Mouse (Mus musculus): Measurements from ENCODE around the gene Atp6v0c. TPM values are rescaled to one million over a fixed set of nuclear protein-coding genes. Genes with fewer than 3 reads are reported as not detected.

Atp6v0c gene
- polyA plus RNA-seq, 1 experiment from 2014 or later, result 620 TPM

DNA sequence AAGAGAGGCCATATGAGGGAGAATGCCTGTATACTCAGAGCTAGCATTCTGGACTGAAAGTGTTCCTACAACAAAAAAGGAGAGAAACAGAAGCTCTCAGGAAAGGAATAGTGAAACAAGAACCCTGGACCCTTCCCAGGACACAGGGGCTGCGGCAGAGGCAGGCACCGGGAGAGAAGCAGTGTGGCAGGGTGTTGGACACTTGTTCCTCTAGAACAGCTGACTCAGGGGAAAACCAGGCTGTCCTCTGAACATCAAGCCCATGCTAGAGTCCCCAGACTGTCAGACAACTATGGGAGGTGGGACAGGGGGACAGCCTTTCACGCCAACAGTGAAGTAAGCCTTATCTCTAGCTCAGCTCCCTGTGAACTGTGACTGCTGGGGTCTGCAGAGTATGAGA lies 41.1 kb upstream of the Atp6v0c start:
- no peak for DNase-seq (ENCODE audit: low spot score)
- Histone ChIP-seq H3K36me3 (ENCODE audit: insufficient read depth, low read length) (peaks cover 5% of the 10 kb centered on the region; the same call in 1 of the 2 replicates), H3K9me3 (ENCODE audit: low read length) (no peaks in the 10 kb centered on the region), H3K4me2 (replicated peaks; ENCODE audit: low read depth, low read length) (no peak overlapping the region), H3K27ac (ENCODE audit: low read length) (no peak overlapping the region), H3K4me3 (ENCODE audit: low read depth, low read length) (no peak overlapping the region), H3K4me1 (ENCODE audit: insufficient read depth, low read depth, low read length) (peaks cover 30% of the 10 kb centered on the region), H3K9ac (replicated peaks; ENCODE audit: low read depth) (no peak overlapping the region), H3K27me3 (replicated peaks; ENCODE audit: insufficient read depth, low read length) (0 out of 2 replicates have a peak, but pooled peaks cover 11% of the 10 kb centered on the region)
- 77% methylated on average over 3 of the region's 3 CpGs for WGBS
- ATAC-seq, result no peak
- TF ChIP-seq EP300 (IDR thresholded peaks at IDR 0.05), result no peak
- TF ChIP-seq CTCF (IDR thresholded peaks at IDR 0.05), result no peak

DNA sequence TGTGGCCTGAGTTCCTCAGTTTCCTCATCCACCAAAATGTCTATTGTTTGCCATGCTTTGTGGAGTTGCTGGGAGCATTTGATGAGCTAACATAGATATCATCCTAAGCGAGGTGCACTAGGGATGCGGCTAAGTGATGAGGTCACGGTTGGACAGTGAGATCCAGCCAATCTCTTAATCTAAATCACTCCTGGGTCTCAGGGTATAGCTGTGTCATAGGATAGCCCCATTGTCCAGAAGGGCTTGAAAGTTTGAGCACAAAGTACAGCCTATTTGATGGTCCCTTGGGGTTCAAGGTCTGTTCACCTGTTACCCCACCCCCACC lies 40.4 kb upstream of the Atp6v0c start:
- Histone ChIP-seq H3K27ac (ENCODE audit: low read length) (no peak overlapping the region), H3K36me3 (ENCODE audit: insufficient read depth, low read length) (no peaks in the 10 kb centered on the region), H3K4me3 (ENCODE audit: low read depth, low read length) (no peak overlapping the region), H3K27me3 (replicated peaks; ENCODE audit: insufficient read depth, low read length) (0 out of 2 replicates have a peak, but pooled peaks cover 11% of the 10 kb centered on the region), H3K9ac (replicated peaks; ENCODE audit: low read depth) (no peak overlapping the region), H3K9me3 (ENCODE audit: low read length) (no peaks in the 10 kb centered on the region), H3K4me2 (replicated peaks; ENCODE audit: low read depth, low read length) (no peak overlapping the region), H3K4me1 (ENCODE audit: insufficient read depth, low read depth, low read length) (peaks cover 30% of the 10 kb centered on the region)
- no peak for DNase-seq (ENCODE audit: low spot score)
- TF ChIP-seq CTCF (IDR thresholded peaks at IDR 0.05) (no peak), EP300 (IDR thresholded peaks at IDR 0.05) (no peak)
- ATAC-seq, result no peak
- 66% methylated on average over 3 of the region's 3 CpGs for whole genome bisulfite sequencing

DNA sequence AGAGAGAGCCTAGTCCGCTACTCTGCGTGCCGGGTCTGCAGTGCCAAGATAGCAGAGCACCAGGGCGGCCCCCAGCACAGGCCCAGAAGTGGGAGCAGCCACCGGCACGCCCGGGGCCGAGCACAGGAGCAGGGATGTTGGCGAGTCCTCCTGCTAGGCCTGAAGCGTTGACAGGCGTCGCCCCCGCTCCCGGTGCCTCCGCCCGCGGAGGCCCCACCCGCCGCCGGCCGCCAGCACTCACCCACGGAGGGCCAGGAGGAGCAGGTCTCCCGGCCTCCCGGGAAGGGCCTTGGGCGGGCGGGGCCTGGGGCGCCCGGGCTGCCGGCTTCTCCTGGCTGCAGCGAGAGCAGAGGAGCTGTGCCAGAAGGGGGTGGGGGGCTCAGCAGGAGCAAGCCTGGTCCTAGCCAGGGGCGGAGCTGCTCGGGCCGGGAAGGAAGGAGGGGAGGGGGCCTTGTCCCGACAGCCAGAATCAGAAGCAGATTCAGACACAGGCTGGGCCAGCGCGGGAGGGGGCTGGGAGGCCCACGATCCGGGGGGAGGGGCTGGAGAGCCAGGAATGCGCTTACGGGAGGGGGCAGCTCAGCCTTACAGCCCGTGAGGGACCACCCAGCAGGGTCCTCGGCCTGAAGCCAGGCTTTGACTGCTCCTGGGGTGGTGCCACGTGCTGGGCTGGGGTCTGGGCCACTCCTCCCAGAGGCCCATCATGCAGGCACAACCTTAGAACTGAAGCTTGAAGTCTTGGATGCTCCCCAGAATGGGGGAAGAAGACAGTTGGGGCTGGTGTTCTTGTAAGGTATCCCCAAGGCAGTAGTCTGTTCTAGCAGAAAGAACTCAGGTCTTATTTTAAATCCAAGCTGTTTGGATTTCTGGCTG lies 39.8 kb upstream of the Atp6v0c start, which contains the start of gene Ntn3:
Ntn3 (minus strand) TSS at position 489 of the 873 bp plus-strand sequence.
- DNase-seq (ENCODE audit: low spot score) (peak; percentile 36), ATAC-seq (peak; percentile 7)
- Histone ChIP-seq H3K4me2 (replicated peaks; ENCODE audit: low read depth, low read length) (peak within 1 kb of the TSS; percentile 64), H3K9me3 (ENCODE audit: low read length) (no peaks in the 10 kb centered on the region), H3K4me3 (ENCODE audit: low read depth, low read length) (peak within 1 kb of the TSS; percentile 36), H3K27ac (ENCODE audit: low read length) (peak within 1 kb of the TSS; percentile 16; the same call in 1 of the 2 replicates), H3K4me1 (ENCODE audit: insufficient read depth, low read depth, low read length) (peaks cover 36% of the 10 kb centered on the region), H3K36me3 (ENCODE audit: insufficient read depth, low read length) (no peaks in the 10 kb centered on the region), H3K9ac (replicated peaks; ENCODE audit: low read depth) (peak within 1 kb of the TSS; percentile 45; the same call in 1 of the 2 replicates), H3K27me3 (replicated peaks; ENCODE audit: insufficient read depth, low read length) (0 out of 2 replicates have a peak, but pooled peaks cover 11% of the 10 kb centered on the region)
- no peak for TF ChIP-seq CTCF (IDR thresholded peaks at IDR 0.05)
- TF ChIP-seq EP300 (IDR thresholded peaks at IDR 0.05), result no peak
- WGBS, result 2% methylated on average over 36 of the region's 43 CpGs

DNA sequence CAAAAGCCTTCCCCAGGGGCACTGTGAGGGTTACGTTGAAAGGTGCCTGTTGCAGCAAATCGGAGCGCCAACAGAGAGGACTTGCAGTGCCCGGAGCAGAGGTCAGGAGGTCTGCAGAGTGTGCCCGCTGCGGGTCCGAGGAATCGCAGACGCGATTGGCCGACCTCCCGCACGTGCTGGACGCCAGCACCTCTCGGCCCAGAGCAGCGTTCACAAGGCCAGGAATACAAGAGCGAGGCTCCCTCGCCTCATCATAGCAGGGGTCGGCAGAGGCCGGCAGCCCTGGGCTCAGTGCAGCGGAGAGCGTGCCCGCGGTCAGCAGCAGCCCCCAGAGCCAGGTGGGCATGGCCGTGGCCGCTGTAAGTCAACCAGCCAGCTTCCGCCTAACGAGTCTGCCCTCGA lies 39.1 kb upstream of the Atp6v0c start:
- Histone ChIP-seq H3K27ac (ENCODE audit: low read length) (peak overlapping the region; percentile 16; the same call in 1 of the 2 replicates), H3K4me1 (ENCODE audit: insufficient read depth, low read depth, low read length) (peaks cover 40% of the 10 kb centered on the region)
- 0 out of 2 replicates have a peak, but pooled peaks have one; percentile 0 for ATAC-seq

DNA sequence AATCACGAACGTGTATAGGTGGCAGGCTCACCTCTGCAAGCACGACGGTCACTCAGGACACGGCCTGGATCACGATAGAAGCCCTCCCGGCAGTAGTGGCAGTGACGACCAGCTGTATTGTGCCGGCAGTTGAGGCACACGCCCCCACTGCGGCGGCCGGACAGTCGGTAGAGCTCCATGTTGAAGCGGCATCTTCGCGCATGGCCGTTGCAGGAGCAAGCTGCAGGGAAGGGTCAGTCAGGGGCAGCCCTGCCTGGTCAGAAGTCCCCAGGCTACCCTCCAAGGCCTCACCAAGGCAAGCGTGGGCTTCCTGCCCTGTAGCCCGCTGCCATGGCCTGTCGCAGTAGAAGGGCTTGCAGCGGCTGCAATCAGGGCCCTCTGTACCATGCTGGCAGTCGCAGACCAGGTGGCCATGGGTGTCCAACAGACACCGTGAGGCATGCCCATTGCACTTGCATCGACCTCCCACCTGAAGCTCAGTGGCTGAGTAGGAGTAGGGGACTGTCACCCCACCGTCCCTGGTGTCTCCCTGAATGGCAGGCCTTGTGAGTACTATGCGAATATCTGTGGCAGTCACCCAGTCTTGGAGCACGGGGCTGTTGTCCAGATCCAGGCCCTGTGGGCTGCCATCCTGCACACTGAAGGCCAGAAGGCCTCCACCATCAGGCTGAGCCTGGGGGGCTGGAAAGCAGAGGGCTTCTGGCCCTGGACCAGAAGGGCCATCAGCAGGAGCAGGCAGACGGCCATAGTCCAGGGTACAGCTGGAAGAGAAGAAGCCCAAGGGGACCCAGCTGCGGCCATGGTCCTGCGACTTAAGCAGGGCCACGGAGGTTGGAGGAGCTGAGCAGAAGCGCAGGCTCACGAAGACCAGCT lies 38.5 kb upstream of the Atp6v0c start:
- Histone ChIP-seq H3K9ac (replicated peaks; ENCODE audit: low read depth) (peak overlapping the region; percentile 45; the same call in 1 of the 2 replicates), H3K27me3 (replicated peaks; ENCODE audit: insufficient read depth, low read length) (0 out of 2 replicates have a peak, but pooled peaks cover 11% of the 10 kb centered on the region), H3K9me3 (ENCODE audit: low read length) (no peaks in the 10 kb centered on the region), H3K36me3 (ENCODE audit: insufficient read depth, low read length) (no peaks in the 10 kb centered on the region), H3K4me2 (replicated peaks; ENCODE audit: low read depth, low read length) (peak overlapping the region; percentile 64), H3K27ac (ENCODE audit: low read length) (no peak overlapping the region), H3K4me1 (ENCODE audit: insufficient read depth, low read depth, low read length) (peaks cover 40% of the 10 kb centered on the region), H3K4me3 (ENCODE audit: low read depth, low read length) (0 out of 2 replicates have a peak overlapping the region, but pooled peaks have one; percentile 36)
- TF ChIP-seq CTCF (IDR thresholded peaks at IDR 0.05) (no peak), EP300 (IDR thresholded peaks at IDR 0.05) (no peak)
- ATAC-seq (no peak), DNase-seq (ENCODE audit: low spot score) (no peak)
- 68% methylated on average over 34 of the region's 34 CpGs for WGBS

More for the DNA sequence above, 39.1 kb upstream of the Atp6v0c start:
- H3K4me2 ChIP-seq (replicated peaks; ENCODE audit: low read depth, low read length), result peak overlapping the region; percentile 64
- no peaks in the 10 kb centered on the region for H3K36me3 ChIP-seq (ENCODE audit: insufficient read depth, low read length)
- 0 out of 2 replicates have a peak, but pooled peaks cover 11% of the 10 kb centered on the region for H3K27me3 ChIP-seq (replicated peaks; ENCODE audit: insufficient read depth, low read length)
- WGBS, result 5% methylated on average over 29 of the region's 29 CpGs
- H3K4me3 ChIP-seq (ENCODE audit: low read depth, low read length), result peak overlapping the region; percentile 36
- H3K9ac ChIP-seq (replicated peaks; ENCODE audit: low read depth), result peak overlapping the region; percentile 45; the same call in 1 of the 2 replicates
- no peaks in the 10 kb centered on the region for H3K9me3 ChIP-seq (ENCODE audit: low read length)
- TF ChIP-seq EP300 (IDR thresholded peaks at IDR 0.05) (no peak), CTCF (IDR thresholded peaks at IDR 0.05) (no peak)
- DNase-seq (ENCODE audit: low spot score), result no peak
